Mouse (Mus musculus): ENCODE measurements around the gene Ank.

DNA sequence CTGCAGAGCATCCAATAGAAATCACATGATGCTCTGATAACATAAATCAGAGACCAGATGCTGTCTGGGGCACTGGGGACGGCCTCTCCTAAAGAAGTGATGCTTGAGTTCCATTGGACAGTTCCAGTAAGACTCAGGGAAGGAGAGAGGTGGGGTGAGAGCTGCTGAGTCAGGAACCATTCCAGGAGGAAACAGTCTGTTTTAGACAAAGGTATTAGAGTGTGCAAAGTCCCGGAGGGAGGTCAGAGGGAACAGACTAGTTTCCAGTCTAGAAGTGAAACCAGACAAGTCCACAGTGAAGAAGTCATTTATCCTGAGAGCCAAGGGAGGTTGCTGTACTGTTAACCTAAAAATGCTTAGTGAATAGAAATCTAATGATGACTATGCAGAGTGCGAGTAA, 38.9 kb upstream of the Ank start:
- no peak for TF ChIP-seq GATA1 (IDR thresholded peaks at IDR 0.05; ENCODE audit: low read length)
- TF ChIP-seq TAL1 (IDR thresholded peaks at IDR 0.05; ENCODE audit: low read length): no peak

Data from erythroblast, embryonic 14.5 days (primary cell).